Mouse (Mus musculus) liver, embryonic 14.5 days (tissue): ENCODE results near the gene Itga8.

Source experiments
- CTCF ChIP-seq: IDR thresholded peaks from 2 replicates; pipeline ENCODE4 v1.5.1; 2016; ENCODE audit warnings: antibody characterized with exemption, low read depth, control low read depth
- EP300 ChIP-seq: IDR thresholded peaks from 2 replicates; pipeline ENCODE4 v1.6.1; 2016; ENCODE audit warnings: antibody characterized with exemption, low read depth

- no peak for TF ChIP-seq CTCF
- TF ChIP-seq EP300 = no peak
Measured at GRCm38 (mm10) chr2:12314028-12314427, 12.3 kb upstream of the Itga8 start.
